Mouse (Mus musculus): ENCODE measurements around the gene Scn2a.

DNA sequence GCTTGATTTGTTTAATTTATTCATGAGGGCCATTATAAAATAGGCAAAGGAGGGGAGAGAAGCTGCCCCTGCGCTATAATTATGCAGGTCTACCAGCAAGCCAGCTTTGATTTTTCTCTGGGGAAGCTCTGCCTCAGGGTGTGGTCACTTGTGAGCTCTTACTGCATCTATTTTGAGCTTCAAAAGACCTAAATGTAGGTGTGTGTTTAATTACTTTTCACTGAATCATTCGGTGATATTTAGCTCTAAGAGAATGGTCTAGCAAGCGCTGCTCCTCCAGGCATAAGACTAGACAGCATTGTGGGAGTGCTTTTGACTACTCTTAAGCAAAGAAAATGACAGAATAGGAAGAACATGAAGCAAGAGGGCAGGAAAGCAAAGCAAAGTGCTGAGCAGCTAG, 80.6 kb downstream of the Scn2a start:
- TF ChIP-seq POLR2A (IDR thresholded peaks at IDR 0.05; ENCODE audit: insufficient read depth, low read depth, low read length) (no peak), CTCF (IDR thresholded peaks at IDR 0.05) (no peak), EP300 (IDR thresholded peaks at IDR 0.05; ENCODE audit: insufficient read depth, low read depth, low read length) (no peak)

All from heart, adult 2 months (tissue).